Mouse (Mus musculus) embryonic facial prominence, embryonic 13.5 days (tissue): ENCODE measurements around the gene Slc5a5. TPM values are rescaled to one million over a fixed set of nuclear protein-coding genes. Genes with fewer than 3 reads are reported as not detected.

Experiments used
- ATAC-seq: fragments of 200-750 bp; cut with Nextera tagmentation; 2 replicates; pipeline ENCODE4 v1.8.0; 2017; ENCODE audit warnings: low read depth; ENCODE audit not compliant: insufficient number of reproducible peaks, insufficient read depth, low FRiP score, low TSS enrichment
- H3K27ac ChIP-seq: fragments of 300-500 bp; sonication (generic); 2 replicates; pipeline ENCODE4 v1.5.1; 2015; ENCODE audit warnings: moderate library complexity, mild to moderate bottlenecking, inconsistent platforms
- H3K27me3 ChIP-seq: fragments of 300-500 bp; sonication (generic); 2 replicates; pipeline ENCODE4 v1.6.1; 2015; ENCODE audit warnings: mild to moderate bottlenecking, inconsistent platforms
- H3K36me3 ChIP-seq: fragments of 300-500 bp; sonication (generic); 2 replicates; pipeline ENCODE4 v1.6.1; 2015; ENCODE audit warnings: mild to moderate bottlenecking, inconsistent platforms
- H3K4me1 ChIP-seq: fragments of 300-500 bp; sonication (generic); 2 replicates; pipeline ENCODE4 v1.6.1; 2015; ENCODE audit warnings: inconsistent platforms
- H3K4me2 ChIP-seq: fragments of 300-500 bp; sonication (generic); 2 replicates; pipeline ENCODE4 v1.6.1; 2015; ENCODE audit warnings: moderate library complexity, mild to moderate bottlenecking, inconsistent platforms
- H3K4me3 ChIP-seq: fragments of 300-500 bp; sonication (generic); 2 replicates; pipeline ENCODE4 v1.5.1; 2015; ENCODE audit warnings: mild to moderate bottlenecking, inconsistent platforms
- H3K9ac ChIP-seq: fragments of 300-500 bp; sonication (generic); 2 replicates; pipeline ENCODE4 v1.6.1; 2015; ENCODE audit warnings: mild to moderate bottlenecking, inconsistent platforms
- H3K9me3 ChIP-seq: fragments of 300-500 bp; sonication (generic); 2 replicates; pipeline ENCODE4 v1.6.1; 2016; ENCODE audit warnings: inconsistent platforms
- WGBS: fragments of 180-500 bp; shearing (Covaris S2); methylation state at CpG from one replicate; pipeline ENCODE4 v1.1.7; 2015; ENCODE audit warnings: mixed read lengths; 5-methylcytosine and 5-hydroxymethylcytosine counted together
- polyA plus RNA-seq: library from polyadenylated mRNA; unstranded; fragments of >200 nt; fragmentation: Nextera tagmentation; extraction: Ambion mirVana; gene quantifications from 2 replicates; pipeline ENCODE4 v1.2.1, GENCODE M21; 2015

Slc5a5 gene
- polyA plus RNA-seq, 1 experiment from 2014 or later: 0.18 TPM

GRCm38 (mm10) chr8:70850947-70851346 lies 41.6 kb downstream of the Slc5a5 start:
- no peak overlapping the region for H3K27ac ChIP-seq
- H3K4me2 ChIP-seq: no peak overlapping the region
- 0 out of 2 replicates have a peak, but pooled peaks cover 5% of the 10 kb centered on the region for H3K36me3 ChIP-seq
- ATAC-seq: no peak
- no peaks in the 10 kb centered on the region for H3K9me3 ChIP-seq
- WGBS: 85% methylated on average over 4 of the region's 4 CpGs
- 0 out of 2 replicates have a peak, but pooled peaks cover 3% of the 10 kb centered on the region for H3K27me3 ChIP-seq
- no peak overlapping the region for H3K4me3 ChIP-seq
- H3K9ac ChIP-seq: no peak overlapping the region
- H3K4me1 ChIP-seq: no peaks in the 10 kb centered on the region; the same call in 1 of the 2 replicates

- Histone ChIP-seq H3K4me3 (no peak overlapping the region), H3K9me3 (no peaks in the 10 kb centered on the region), H3K4me2 (no peak overlapping the region), H3K36me3 (0 out of 2 replicates have a peak, but pooled peaks cover 5% of the 10 kb centered on the region), H3K27ac (no peak overlapping the region), H3K9ac (no peak overlapping the region), H3K27me3 (0 out of 2 replicates have a peak, but pooled peaks cover 3% of the 10 kb centered on the region), H3K4me1 (no peaks in the 10 kb centered on the region; the same call in 1 of the 2 replicates)
- no peak for ATAC-seq
- 74% methylated on average over 7 of the region's 7 CpGs for WGBS
These were observed 42.3 kb downstream of the Slc5a5 start for GRCm38 (mm10) chr8:70850132-70850845.

GRCm38 (mm10) chr8:70849333-70849990 lies 43.1 kb downstream of the Slc5a5 start:
- Histone ChIP-seq H3K36me3 (no peaks in the 10 kb centered on the region), H3K4me3 (no peak overlapping the region), H3K9ac (no peak overlapping the region), H3K27ac (no peak overlapping the region), H3K4me1 (no peaks in the 10 kb centered on the region; the same call in none of the 2 replicates), H3K9me3 (no peaks in the 10 kb centered on the region), H3K4me2 (no peak overlapping the region), H3K27me3 (0 out of 2 replicates have a peak, but pooled peaks cover 3% of the 10 kb centered on the region)
- ATAC-seq: no peak
- 76% methylated on average over 3 of the region's 3 CpGs for WGBS

GRCm38 (mm10) chr8:70846371-70847154 lies 46.0 kb downstream of the Slc5a5 start:
- H3K9ac ChIP-seq: 0 out of 2 replicates have a peak overlapping the region, but pooled peaks have one; percentile 21
- ATAC-seq: no peak
- WGBS: 56% methylated on average over 15 of the region's 15 CpGs

GRCm38 (mm10) chr8:70845108-70845507 lies 47.4 kb downstream of the Slc5a5 start:
- 46% methylated on average over 5 of the region's 5 CpGs for WGBS
- ATAC-seq: no peak
- no peaks in the 10 kb centered on the region for H3K9me3 ChIP-seq

More at GRCm38 (mm10) chr8:70846371-70847154, 46.0 kb downstream of the Slc5a5 start:
- no peak overlapping the region for H3K27ac ChIP-seq
- no peaks in the 10 kb centered on the region; the same call in 1 of the 2 replicates for H3K4me1 ChIP-seq
- H3K4me2 ChIP-seq: no peak overlapping the region
- no peaks in the 10 kb centered on the region for H3K9me3 ChIP-seq
- H3K4me3 ChIP-seq: no peak overlapping the region
- no peaks in the 10 kb centered on the region for H3K36me3 ChIP-seq
- 0 out of 2 replicates have a peak, but pooled peaks cover 3% of the 10 kb centered on the region for H3K27me3 ChIP-seq

GRCm38 (mm10) chr8:70844523-70844922 lies 48.0 kb downstream of the Slc5a5 start:
- WGBS: 1% methylated on average over 6 of the region's 6 CpGs
- H3K9me3 ChIP-seq: no peaks in the 10 kb centered on the region
- H3K9ac ChIP-seq: 0 out of 2 replicates have a peak overlapping the region, but pooled peaks have one; percentile 33
- H3K27ac ChIP-seq: no peak overlapping the region
- no peak overlapping the region for H3K4me2 ChIP-seq
- no peak overlapping the region for H3K4me3 ChIP-seq
- ATAC-seq: no peak
- no peaks in the 10 kb centered on the region for H3K36me3 ChIP-seq
- H3K27me3 ChIP-seq: 0 out of 2 replicates have a peak, but pooled peaks cover 3% of the 10 kb centered on the region
- peaks cover 9% of the 10 kb centered on the region; the same call in 1 of the 2 replicates for H3K4me1 ChIP-seq

More at GRCm38 (mm10) chr8:70845108-70845507, 47.4 kb downstream of the Slc5a5 start:
- Histone ChIP-seq H3K27me3 (0 out of 2 replicates have a peak, but pooled peaks cover 3% of the 10 kb centered on the region), H3K4me2 (no peak overlapping the region), H3K9ac (peak overlapping the region; percentile 54), H3K4me1 (peaks cover 7% of the 10 kb centered on the region; the same call in 1 of the 2 replicates), H3K4me3 (no peak overlapping the region), H3K27ac (no peak overlapping the region), H3K36me3 (no peaks in the 10 kb centered on the region)

GRCm38 (mm10) chr8:70843941-70844340 lies 48.6 kb downstream of the Slc5a5 start:
- Histone ChIP-seq H3K4me1 (peaks cover 9% of the 10 kb centered on the region; the same call in 1 of the 2 replicates), H3K9ac (no peak overlapping the region), H3K4me3 (no peak overlapping the region), H3K36me3 (no peaks in the 10 kb centered on the region), H3K9me3 (no peaks in the 10 kb centered on the region), H3K4me2 (no peak overlapping the region), H3K27ac (no peak overlapping the region), H3K27me3 (0 out of 2 replicates have a peak, but pooled peaks cover 3% of the 10 kb centered on the region)
- WGBS: 86% methylated on average over 8 of the region's 8 CpGs
- ATAC-seq: no peak

- H3K27me3 ChIP-seq: 0 out of 2 replicates have a peak, but pooled peaks cover 3% of the 10 kb centered on the region
- peaks cover 14% of the 10 kb centered on the region for H3K4me1 ChIP-seq
- no peaks in the 10 kb centered on the region for H3K36me3 ChIP-seq
- no peak overlapping the region for H3K4me2 ChIP-seq
- H3K27ac ChIP-seq: no peak overlapping the region
- H3K9ac ChIP-seq: no peak overlapping the region
- ATAC-seq: no peak
- H3K4me3 ChIP-seq: no peak overlapping the region
- no peaks in the 10 kb centered on the region for H3K9me3 ChIP-seq
- 79% methylated on average over 5 of the region's 5 CpGs for WGBS
These were observed 49.3 kb downstream of the Slc5a5 start for GRCm38 (mm10) chr8:70843214-70843773.

GRCm38 (mm10) chr8:70842484-70842883 lies 50.1 kb downstream of the Slc5a5 start:
- WGBS: 70% methylated on average over 25 of the region's 25 CpGs
- Histone ChIP-seq H3K9me3 (no peaks in the 10 kb centered on the region), H3K27me3 (0 out of 2 replicates have a peak, but pooled peaks cover 3% of the 10 kb centered on the region), H3K27ac (no peak overlapping the region), H3K9ac (no peak overlapping the region), H3K4me2 (no peak overlapping the region), H3K4me3 (no peak overlapping the region), H3K36me3 (no peaks in the 10 kb centered on the region), H3K4me1 (peaks cover 15% of the 10 kb centered on the region)
- ATAC-seq: no peak

GRCm38 (mm10) chr8:70841147-70842072 lies 51.1 kb downstream of the Slc5a5 start:
- peaks cover 5% of the 10 kb centered on the region; the same call in 1 of the 2 replicates for H3K36me3 ChIP-seq
- peak overlapping the region; percentile 32; the same call in 1 of the 2 replicates for H3K9ac ChIP-seq
- no peak overlapping the region for H3K27ac ChIP-seq
- 34% methylated on average over 22 of the region's 22 CpGs for WGBS
- no peak overlapping the region for H3K4me2 ChIP-seq
- H3K4me3 ChIP-seq: no peak overlapping the region
- no peak for ATAC-seq
- peaks cover 15% of the 10 kb centered on the region for H3K4me1 ChIP-seq
- H3K27me3 ChIP-seq: no peaks in the 10 kb centered on the region
- H3K9me3 ChIP-seq: no peaks in the 10 kb centered on the region
